Mouse (Mus musculus): ENCODE results near the gene Sema5a.

Sema5a gene

GRCm38 (mm10) chr15:32536755-32537503 lies 292.3 kb downstream of the Sema5a start:
- in situ Hi-C loops (cut with MseI, MboI): no loop called here

GRCm38 (mm10) chr15:32537504-32537792 lies 292.8 kb downstream of the Sema5a start:
- in situ Hi-C loops (cut with MseI, MboI): no loop called here

- in situ Hi-C loops (cut with MseI, MboI): no loop called here
Measured at GRCm38 (mm10) chr15:32538092-32538491, 293.5 kb downstream of the Sema5a start.

GRCm38 (mm10) chr15:32542746-32543145 lies 298.1 kb downstream of the Sema5a start:
- in situ Hi-C loops (cut with MseI, MboI): no loop called here

- in situ Hi-C loops (cut with MseI, MboI): no loop called here
Measured at GRCm38 (mm10) chr15:32543181-32543580, 298.6 kb downstream of the Sema5a start.

- in situ Hi-C loops (cut with MseI, MboI): no loop called here
Measured at GRCm38 (mm10) chr15:32545455-32545854, 300.8 kb downstream of the Sema5a start.

GRCm38 (mm10) chr15:32546746-32547145 lies 302.1 kb downstream of the Sema5a start:
- in situ Hi-C loops (cut with MseI, MboI): no loop called here

GRCm38 (mm10) chr15:32558925-32559324 lies 314.3 kb downstream of the Sema5a start:
- in situ Hi-C loops (cut with MseI, MboI): no loop called here

GRCm38 (mm10) chr15:32562600-32562999 lies 318.0 kb downstream of the Sema5a start:
- in situ Hi-C loops (cut with MseI, MboI): no loop called here

- in situ Hi-C loops (cut with MseI, MboI): no loop called here
Measured at GRCm38 (mm10) chr15:32568181-32568857, 323.7 kb downstream of the Sema5a start.

- in situ Hi-C loops (cut with MseI, MboI): no loop called here
Measured at GRCm38 (mm10) chr15:32568858-32569387, 324.3 kb downstream of the Sema5a start.

GRCm38 (mm10) chr15:32574327-32574726 lies 329.7 kb downstream of the Sema5a start:
- in situ Hi-C loops (cut with MseI, MboI): no loop called here

- in situ Hi-C loops (cut with MseI, MboI): no loop called here
Measured at GRCm38 (mm10) chr15:32575212-32575611, 330.6 kb downstream of the Sema5a start.

GRCm38 (mm10) chr15:32579351-32579750 lies 334.7 kb downstream of the Sema5a start:
- in situ Hi-C loops (cut with MseI, MboI): no loop called here

- in situ Hi-C loops (cut with MseI, MboI): no loop called here
Measured at GRCm38 (mm10) chr15:32590641-32591040, 346.0 kb downstream of the Sema5a start.

GRCm38 (mm10) chr15:32593746-32594145 lies 349.1 kb downstream of the Sema5a start:
- in situ Hi-C loops (cut with MseI, MboI): no loop called here

- in situ Hi-C loops (cut with MseI, MboI): no loop called here
Measured at GRCm38 (mm10) chr15:32596574-32596973, 352.0 kb downstream of the Sema5a start.

- in situ Hi-C loops (cut with MseI, MboI): no loop called here
Measured at GRCm38 (mm10) chr15:32597189-32597588, 352.6 kb downstream of the Sema5a start.

- in situ Hi-C loops (cut with MseI, MboI): no loop called here
Measured at GRCm38 (mm10) chr15:32607236-32607635, 362.6 kb downstream of the Sema5a start.

- in situ Hi-C loops (cut with MseI, MboI): no loop called here
Measured at GRCm38 (mm10) chr15:32610776-32611175, 366.2 kb downstream of the Sema5a start.

- in situ Hi-C loops (cut with MseI, MboI): no loop called here
Measured at GRCm38 (mm10) chr15:32611201-32611600, 366.6 kb downstream of the Sema5a start.

- in situ Hi-C loops (cut with MseI, MboI): no loop called here
Measured at GRCm38 (mm10) chr15:32613718-32614117, 369.1 kb downstream of the Sema5a start.

GRCm38 (mm10) chr15:32615773-32616172 lies 371.2 kb downstream of the Sema5a start:
- in situ Hi-C loops (cut with MseI, MboI): no loop called here

All from mouse trophoblast stem cell (cell line).